In genomic region chr11:77808051-77808465, GRCm38 (mm10) we compare ENCODE assay signal across 13 mouse cellular contexts. TPM values are rescaled to one million over a fixed set of nuclear protein-coding genes. Genes with fewer than 3 reads are reported as not detected.
DNase-seq lines count a peak whose midpoint lies in the region; ATAC-seq lines count a peak whose summit lies in the region.
"Had no signal": no experiment of that assay in that cellular context is flagged by ENCODE, and none has a peak within 500 bp of the region (broad histone marks: within the 10 kb centered on the region; RNA-seq: fewer than 3 reads in every experiment).

No protein-coding gene starts in this region.

- peak overlapping the region; percentile 5; the same call in 1 of the 2 replicates for H3K4me3 ChIP-seq in forebrain, embryonic 10.5 days
- H3K4me3 ChIP-seq in forebrain, embryonic 16.5 days (replicated peaks; ENCODE audit: low read length): no peak overlapping the region
- H3K4me3 ChIP-seq in megakaryocyte, embryonic 14.5 days (replicated peaks): peak overlapping the region; percentile 54
- no peak overlapping the region for H3K4me3 ChIP-seq in heart, embryonic 15.5 days
- no peak overlapping the region for H3K4me3 ChIP-seq in stomach, embryonic 14.5 days (ENCODE audit: low read depth, low read length)

- H3K4me2 ChIP-seq in forebrain, embryonic 16.5 days (ENCODE audit: low read length): no peak overlapping the region
- peak overlapping the region; percentile 37; the same call in 1 of the 2 replicates for H3K4me2 ChIP-seq in heart, embryonic 15.5 days
- no peak overlapping the region for H3K4me2 ChIP-seq in stomach, embryonic 14.5 days (replicated peaks; ENCODE audit: low read depth, low read length)

- peak overlapping the region; percentile 82 for H3K27ac ChIP-seq in forebrain, embryonic 10.5 days
- no peak overlapping the region for H3K27ac ChIP-seq in forebrain, embryonic 16.5 days (ENCODE audit: low read length)
- H3K27ac ChIP-seq in heart, embryonic 15.5 days: peak overlapping the region; percentile 69
- H3K27ac ChIP-seq in stomach, embryonic 14.5 days (ENCODE audit: low read length): 0 out of 2 replicates have a peak overlapping the region, but pooled peaks have one; percentile 7

- peaks cover 8% of the 10 kb centered on the region for H3K36me3 ChIP-seq in forebrain, embryonic 10.5 days (replicated peaks)
- no peaks in the 10 kb centered on the region for H3K36me3 ChIP-seq in forebrain, embryonic 16.5 days (ENCODE audit: control insufficient read depth, insufficient read depth)
- peaks cover 46% of the 10 kb centered on the region for H3K36me3 ChIP-seq in megakaryocyte, embryonic 14.5 days (replicated peaks; ENCODE audit: low read length)
- peaks cover 8% of the 10 kb centered on the region for H3K36me3 ChIP-seq in heart, embryonic 15.5 days
- H3K36me3 ChIP-seq in stomach, embryonic 14.5 days (ENCODE audit: control insufficient read depth, insufficient read depth, low read length): no peaks in the 10 kb centered on the region

- ATAC-seq in forebrain, embryonic 16.5 days: no peak
- ATAC-seq in megakaryocyte, adult 5-6 weeks (ENCODE audit: poor library complexity, severe bottlenecking): no peak
- ATAC-seq in heart, embryonic 15.5 days (replicated peaks; ENCODE audit: insufficient number of reproducible peaks, insufficient read depth, low FRiP score, low read depth): peak; percentile 34; the same call in 1 of the 2 replicates
- no peak for ATAC-seq in stomach, embryonic 14.5 days (ENCODE audit: insufficient number of reproducible peaks, insufficient read depth, low FRiP score, low read depth)
- ATAC-seq in megakaryocyte progenitor cell, adult 5-6 weeks (replicated peaks; ENCODE audit: poor library complexity): no peak

- 18% methylated on average over 5 of the region's 5 CpGs for WGBS in forebrain, embryonic 10.5 days
- WGBS in forebrain, embryonic 16.5 days: 10% methylated on average over 5 of the region's 5 CpGs
- 38% methylated on average over 5 of the region's 5 CpGs for WGBS in heart, embryonic 15.5 days
- 48% methylated on average over 5 of the region's 5 CpGs for WGBS in stomach, embryonic 14.5 days

- peak; percentile 56 for DNase-seq in forebrain, embryonic 10.5 days (ENCODE audit: extremely low spot score, low spot score)
- DNase-seq in cerebellum, adult 8-10 months: no peak
- DNase-seq: cerebellum, adult 9-11 months had no signal

- no peak overlapping the region for H3K9ac ChIP-seq in forebrain, embryonic 16.5 days (replicated peaks; ENCODE audit: low read depth, low read length)
- H3K9ac ChIP-seq in heart, embryonic 15.5 days: peak overlapping the region; percentile 36; the same call in 1 of the 2 replicates
- no peak overlapping the region for H3K9ac ChIP-seq in stomach, embryonic 14.5 days (replicated peaks; ENCODE audit: low read depth, low read length)

- no peaks in the 10 kb centered on the region for H3K27me3 ChIP-seq in forebrain, embryonic 10.5 days (ENCODE audit: poor library complexity, severe bottlenecking)
- no peaks in the 10 kb centered on the region for H3K27me3 ChIP-seq in forebrain, embryonic 16.5 days (replicated peaks; ENCODE audit: control insufficient read depth, insufficient read depth, low read length)
- H3K27me3 ChIP-seq in megakaryocyte, embryonic 14.5 days (replicated peaks): peaks cover 2% of the 10 kb centered on the region
- no peaks in the 10 kb centered on the region for H3K27me3 ChIP-seq in heart, embryonic 15.5 days
- no peaks in the 10 kb centered on the region for H3K27me3 ChIP-seq in stomach, embryonic 14.5 days (ENCODE audit: control insufficient read depth, insufficient read depth, low read length)
- H3K27me3 ChIP-seq: CH12.LX had no signal

- no peaks in the 10 kb centered on the region for H3K9me3 ChIP-seq in forebrain, embryonic 10.5 days
- H3K9me3 ChIP-seq in forebrain, embryonic 16.5 days (ENCODE audit: control insufficient read depth, low read length): no peaks in the 10 kb centered on the region
- no peaks in the 10 kb centered on the region for H3K9me3 ChIP-seq in megakaryocyte, embryonic 14.5 days
- H3K9me3 ChIP-seq in heart, embryonic 15.5 days (replicated peaks): no peaks in the 10 kb centered on the region
- H3K9me3 ChIP-seq in stomach, embryonic 14.5 days (ENCODE audit: control insufficient read depth, low read depth, low read length): no peaks in the 10 kb centered on the region

- peaks cover 51% of the 10 kb centered on the region for H3K4me1 ChIP-seq in forebrain, embryonic 10.5 days
- peaks cover 31% of the 10 kb centered on the region for H3K4me1 ChIP-seq in forebrain, embryonic 16.5 days (replicated peaks; ENCODE audit: control insufficient read depth, insufficient read depth, low read length)
- H3K4me1 ChIP-seq in megakaryocyte, embryonic 14.5 days: peaks cover 95% of the 10 kb centered on the region
- H3K4me1 ChIP-seq in heart, embryonic 15.5 days (replicated peaks): peaks cover 83% of the 10 kb centered on the region
- no peaks in the 10 kb centered on the region for H3K4me1 ChIP-seq in stomach, embryonic 14.5 days (ENCODE audit: control insufficient read depth, insufficient read depth, low read length)

RNA-seq across cellular contexts. Expression of gene Gm10277, which starts 20.5 kb away (rescaled TPM):
- polyA plus RNA-seq in forebrain, embryonic 10.5 days (2016; fragmentation: Nextera tagmentation; extraction: Ambion mirVana): 0.92 and 1.2 TPM in 2 replicates
- 0.99 and 3.3 TPM in 2 replicates for polyA plus RNA-seq in forebrain, embryonic 16.5 days (2015; fragmentation: Nextera tagmentation; extraction: Ambion mirVana)
- polyA plus RNA-seq in megakaryocyte, embryonic 14.5 days (2012; ENCODE audit: insufficient read depth, low replicate concordance): not detected in 2 replicates
- total RNA-seq in megakaryocyte, adult 5-6 weeks (2015): not detected in 2 replicates
- 0.40 TPM in 1 of 2 replicates, not detected in the other for total RNA-seq in megakaryocyte, adult 5-6 weeks (2017)
- polyA plus RNA-seq in heart, embryonic 15.5 days (2015; fragmentation: Nextera tagmentation; extraction: Ambion mirVana): 0.93 and 1.4 TPM in 2 replicates
- polyA plus RNA-seq in stomach, embryonic 14.5 days (2014; fragmentation: Nextera tagmentation; extraction: Ambion mirVana): 1.2 and 1.5 TPM in 2 replicates
- total RNA-seq in megakaryocyte progenitor cell, adult 5-6 weeks (2015): not detected in 2 replicates
- total RNA-seq in megakaryocyte progenitor cell, adult 5-6 weeks (2017): not detected in 2 replicates
- total RNA-seq: CH12.LX; granulocyte monocyte progenitor cell, adult 5-6 weeks; left cerebral cortex, postnatal 36 days; megakaryocyte-erythroid progenitor cell, adult 5-6 weeks had no signal

RNA-seq across cellular contexts. Expression of gene Myo18a, which starts 45.0 kb away (rescaled TPM):
- 25.9 and 26.4 TPM in 2 replicates for polyA plus RNA-seq in forebrain, embryonic 10.5 days (2016; fragmentation: Nextera tagmentation; extraction: Ambion mirVana)
- 54.8 and 59.8 TPM in 2 replicates for polyA plus RNA-seq in forebrain, embryonic 16.5 days (2015; fragmentation: Nextera tagmentation; extraction: Ambion mirVana)
- polyA plus RNA-seq in megakaryocyte, embryonic 14.5 days (2012; ENCODE audit: insufficient read depth, low replicate concordance): 6.7 and 20.0 TPM in 2 replicates
- 14.0 and 21.5 TPM in 2 replicates for total RNA-seq in megakaryocyte, adult 5-6 weeks (2015)
- 69.7 and 84.8 TPM in 2 replicates for total RNA-seq in megakaryocyte, adult 5-6 weeks (2017)
- polyA plus RNA-seq in heart, embryonic 15.5 days (2015; fragmentation: Nextera tagmentation; extraction: Ambion mirVana): 107 and 109 TPM in 2 replicates
- 18.4 and 22.3 TPM in 2 replicates for polyA plus RNA-seq in stomach, embryonic 14.5 days (2014; fragmentation: Nextera tagmentation; extraction: Ambion mirVana)
- total RNA-seq in megakaryocyte progenitor cell, adult 5-6 weeks (2015): 23.1 and 25.1 TPM in 2 replicates
- total RNA-seq in megakaryocyte progenitor cell, adult 5-6 weeks (2017): 71.4 and 99.8 TPM in 2 replicates

Comparison
In these comparisons a context has a peak if more than half of its experiments do, and no peak if none do; other contexts are left out.
1. H3K4me3 ChIP-seq: peak in forebrain, embryonic 10.5 days (single experiment) and megakaryocyte, embryonic 14.5 days (single experiment); none in forebrain, embryonic 16.5 days (single experiment), heart, embryonic 15.5 days (single experiment) and stomach, embryonic 14.5 days (single experiment).